Mouse (Mus musculus): ENCODE measurements at regions not wholly inside any gene's neighbourhood (a gene's known extent, or its start where the extent isn't known, plus 50 kb on each side); places are given as distances from the start of the nearest gene placed in this dataset.

DNA sequence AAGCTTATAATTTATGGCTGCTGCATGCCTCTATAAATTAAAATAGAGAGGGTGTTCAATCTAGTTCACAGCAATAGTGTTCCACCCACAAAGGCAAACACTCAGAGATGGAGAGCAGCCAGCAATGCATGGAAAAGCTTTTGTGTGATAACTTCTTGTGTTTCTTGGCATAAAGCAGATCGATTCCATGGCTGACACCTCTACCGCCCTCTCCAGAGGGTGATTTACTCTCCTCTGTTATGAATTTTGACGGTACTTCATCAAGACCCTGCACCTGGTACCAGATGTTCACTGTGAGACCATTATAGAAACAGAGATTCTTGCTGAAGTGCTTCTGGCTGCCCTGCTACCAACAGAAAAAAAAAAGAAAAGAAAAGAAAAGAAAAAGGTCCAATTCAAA is 54.1 kb upstream of the Btc start:
- DNase-seq: no peak

DNA sequence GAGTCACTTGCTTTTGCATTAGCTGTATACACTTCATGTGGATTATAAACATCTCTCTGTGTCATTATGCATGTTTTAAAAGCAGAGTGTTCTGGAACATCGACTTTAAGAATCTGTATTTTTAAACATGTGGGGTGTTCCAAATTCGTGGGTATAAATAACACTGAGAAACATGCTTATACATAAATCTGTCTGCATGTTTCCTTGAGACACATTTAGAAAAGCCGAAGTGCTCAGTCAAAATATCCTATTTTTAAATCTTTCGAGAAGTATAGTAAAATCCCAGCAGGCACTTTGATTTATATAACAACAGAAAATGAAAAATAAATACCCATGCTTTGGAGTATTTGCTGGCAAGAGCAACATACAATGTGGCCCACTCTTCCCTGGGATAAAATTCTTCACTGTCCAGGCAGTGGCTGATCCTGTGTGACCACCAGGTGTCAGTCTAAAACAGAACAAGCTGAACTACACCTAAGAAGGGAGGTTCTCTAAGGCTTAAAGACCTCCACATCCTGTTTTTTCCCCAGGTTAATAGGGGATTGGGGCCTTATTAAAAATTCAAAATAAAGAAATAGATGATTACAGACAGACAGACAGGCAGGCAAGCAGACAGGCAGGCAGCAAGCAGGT is 52.4 kb upstream of the Parm1 start:
- DNase-seq: peak; percentile 75 to 81

Measured in cerebellum, postnatal 10 days (tissue).